ENCODE assay signal across 8 mouse cellular contexts in genomic region chr4:43024673-43025072, GRCm38 (mm10). TPM values are rescaled to one million over a fixed set of nuclear protein-coding genes. Genes with fewer than 3 reads are reported as not detected.
A peak's percentile ranks its signal among the peaks of the same experiment; 100 is the strongest.
DNase-seq lines count a peak whose midpoint lies in the region; ATAC-seq lines count a peak whose summit lies in the region.

No protein-coding gene starts in this region.

- peaks cover 18% of the 10 kb centered on the region for H3K4me1 ChIP-seq in kidney, embryonic 15.5 days
- no peaks in the 10 kb centered on the region; the same call in 1 of the 2 replicates for H3K4me1 ChIP-seq in embryonic facial prominence, embryonic 11.5 days (ENCODE audit: control insufficient read depth, insufficient read depth, low read length)
- peaks cover 13% of the 10 kb centered on the region for H3K4me1 ChIP-seq in hindbrain, embryonic 14.5 days (replicated peaks; ENCODE audit: control insufficient read depth, insufficient read depth, low read length)
- H3K4me1 ChIP-seq in midbrain, embryonic 14.5 days (ENCODE audit: control insufficient read depth, insufficient read depth, low read length) = peaks cover 13% of the 10 kb centered on the region

- no peaks in the 10 kb centered on the region for H3K27me3 ChIP-seq in kidney, embryonic 15.5 days
- H3K27me3 ChIP-seq in embryonic facial prominence, embryonic 11.5 days (ENCODE audit: control insufficient read depth, insufficient read depth, low read length) = no peaks in the 10 kb centered on the region
- no peaks in the 10 kb centered on the region for H3K27me3 ChIP-seq in hindbrain, embryonic 14.5 days (ENCODE audit: control insufficient read depth, insufficient read depth, low read length)
- no peaks in the 10 kb centered on the region for H3K27me3 ChIP-seq in midbrain, embryonic 14.5 days (ENCODE audit: control insufficient read depth, insufficient read depth, low read length)

- H3K27ac ChIP-seq in kidney, embryonic 15.5 days = peak overlapping the region; percentile 94; the same call in 1 of the 2 replicates
- H3K27ac ChIP-seq in embryonic facial prominence, embryonic 11.5 days (replicated peaks; ENCODE audit: low read depth, low read length) = no peak overlapping the region
- H3K27ac ChIP-seq in hindbrain, embryonic 14.5 days = peak overlapping the region; percentile 88; the same call in 1 of the 2 replicates
- peak overlapping the region; percentile 90 for H3K27ac ChIP-seq in midbrain, embryonic 14.5 days (replicated peaks; ENCODE audit: low read depth, low read length)

- ATAC-seq in kidney, embryonic 15.5 days (replicated peaks; ENCODE audit: low FRiP score) = no peak
- no peak for ATAC-seq in embryonic facial prominence, embryonic 11.5 days (replicated peaks; ENCODE audit: insufficient number of reproducible peaks, low FRiP score, low TSS enrichment, low read depth)
- no peak for ATAC-seq in hindbrain, embryonic 14.5 days (ENCODE audit: low FRiP score)
- ATAC-seq in midbrain, embryonic 14.5 days (ENCODE audit: low FRiP score, low TSS enrichment) = no peak

- H3K9me3 ChIP-seq in kidney, embryonic 15.5 days (replicated peaks) = no peaks in the 10 kb centered on the region
- H3K9me3 ChIP-seq in embryonic facial prominence, embryonic 11.5 days (replicated peaks; ENCODE audit: control insufficient read depth, low read length) = no peaks in the 10 kb centered on the region
- H3K9me3 ChIP-seq in hindbrain, embryonic 14.5 days (ENCODE audit: control insufficient read depth, low read length) = no peaks in the 10 kb centered on the region
- no peaks in the 10 kb centered on the region for H3K9me3 ChIP-seq in midbrain, embryonic 14.5 days (ENCODE audit: control insufficient read depth, low read length)

- peaks cover 72% of the 10 kb centered on the region for H3K36me3 ChIP-seq in kidney, embryonic 15.5 days
- peaks cover 6% of the 10 kb centered on the region for H3K36me3 ChIP-seq in embryonic facial prominence, embryonic 11.5 days (replicated peaks; ENCODE audit: control insufficient read depth, insufficient read depth, low read depth, low read length)
- H3K36me3 ChIP-seq in hindbrain, embryonic 14.5 days (replicated peaks; ENCODE audit: control insufficient read depth, insufficient read depth) = peaks cover 60% of the 10 kb centered on the region
- peaks cover 74% of the 10 kb centered on the region for H3K36me3 ChIP-seq in midbrain, embryonic 14.5 days (ENCODE audit: control insufficient read depth, insufficient read depth, low read length)

- peak overlapping the region; percentile 65 for H3K9ac ChIP-seq in kidney, embryonic 15.5 days
- peak overlapping the region; percentile 64 for H3K9ac ChIP-seq in embryonic facial prominence, embryonic 11.5 days (replicated peaks; ENCODE audit: low read length)
- H3K9ac ChIP-seq in hindbrain, embryonic 14.5 days = peak overlapping the region; percentile 59
- H3K9ac ChIP-seq in midbrain, embryonic 14.5 days (replicated peaks; ENCODE audit: low read length) = peak overlapping the region; percentile 58

- DNase-seq in kidney, postnatal 10 days = no peak
- no peak for DNase-seq in embryonic facial prominence, embryonic 11.5 days (ENCODE audit: low spot score)
- DNase-seq in hindbrain, embryonic 14.5 days (ENCODE audit: low spot score) = no peak
- DNase-seq in midbrain, embryonic 14.5 days = no peak
- DNase-seq in gastrocnemius, postnatal 4 days (ENCODE audit: low spot score in 2 of 2) = no peak
- no peak for DNase-seq in retina, embryonic 14.5 days (ENCODE audit: low spot score)
- DNase-seq in adrenal gland, postnatal 25 days = no peak

- H3K4me3 ChIP-seq in kidney, embryonic 15.5 days (replicated peaks) = peak overlapping the region; percentile 53
- peak overlapping the region; percentile 65 for H3K4me3 ChIP-seq in embryonic facial prominence, embryonic 11.5 days (ENCODE audit: low read depth, low read length)
- H3K4me3 ChIP-seq in hindbrain, embryonic 14.5 days (replicated peaks; ENCODE audit: low read length) = peak overlapping the region; percentile 52
- H3K4me3 ChIP-seq in midbrain, embryonic 14.5 days (replicated peaks; ENCODE audit: low read depth, low read length) = peak overlapping the region; percentile 58

- peak overlapping the region; percentile 86 for H3K4me2 ChIP-seq in kidney, embryonic 15.5 days
- peak overlapping the region; percentile 67 for H3K4me2 ChIP-seq in embryonic facial prominence, embryonic 11.5 days (ENCODE audit: low read depth, low read length)
- peak overlapping the region; percentile 63 for H3K4me2 ChIP-seq in hindbrain, embryonic 14.5 days (replicated peaks)
- H3K4me2 ChIP-seq in midbrain, embryonic 14.5 days (ENCODE audit: low read length) = peak overlapping the region; percentile 63

- 77% methylated on average over 14 of the region's 14 CpGs for WGBS in kidney, embryonic 15.5 days
- 88% methylated on average over 14 of the region's 14 CpGs for WGBS in embryonic facial prominence, embryonic 11.5 days
- WGBS in hindbrain, embryonic 14.5 days = 81% methylated on average over 14 of the region's 14 CpGs
- WGBS in midbrain, embryonic 14.5 days = 85% methylated on average over 14 of the region's 14 CpGs

RNA-seq across cellular contexts. Expression of gene Pigo, which starts 0.9 kb away (rescaled TPM):
- 23.5 and 27.6 TPM in 2 replicates for polyA plus RNA-seq in kidney, embryonic 15.5 days (2015; fragmentation: Nextera tagmentation; extraction: Ambion mirVana)
- polyA plus RNA-seq in embryonic facial prominence, embryonic 11.5 days (2014; fragmentation: Nextera tagmentation; extraction: Ambion mirVana) = 17.3 and 18.8 TPM in 2 replicates
- polyA plus RNA-seq in hindbrain, embryonic 14.5 days (2014; fragmentation: Nextera tagmentation; extraction: Ambion mirVana) = 24.2 and 27.1 TPM in 2 replicates
- polyA plus RNA-seq in midbrain, embryonic 14.5 days (2014; fragmentation: Nextera tagmentation; extraction: Ambion mirVana) = 23.3 and 26.4 TPM in 2 replicates
- 10 to 100 TPM; 10.7 to 10.8 TPM for total RNA-seq in gastrocnemius, postnatal 4 days (2021)
- total RNA-seq in adrenal gland, postnatal 25 days (2021) = 26.1 and 27.5 TPM in 2 replicates

RNA-seq across cellular contexts. Expression of gene Stoml2, which starts 6.8 kb away (rescaled TPM):
- polyA plus RNA-seq in kidney, embryonic 15.5 days (2015; fragmentation: Nextera tagmentation; extraction: Ambion mirVana) = 346 and 352 TPM in 2 replicates
- polyA plus RNA-seq in embryonic facial prominence, embryonic 11.5 days (2014; fragmentation: Nextera tagmentation; extraction: Ambion mirVana) = 410 TPM in 2 replicates
- polyA plus RNA-seq in hindbrain, embryonic 14.5 days (2014; fragmentation: Nextera tagmentation; extraction: Ambion mirVana) = 215 and 231 TPM in 2 replicates
- polyA plus RNA-seq in midbrain, embryonic 14.5 days (2014; fragmentation: Nextera tagmentation; extraction: Ambion mirVana) = 219 and 222 TPM in 2 replicates
- 100 to 1,000 TPM in 1 of 2 experiments, 10 to 100 TPM in 1; 94.7 to 103 TPM for total RNA-seq in gastrocnemius, postnatal 4 days (2021)
- total RNA-seq in adrenal gland, postnatal 25 days (2021) = 227 and 270 TPM in 2 replicates

RNA-seq across cellular contexts. Expression of gene Fancg, which starts 14.4 kb away (rescaled TPM):
- 15.2 and 17.2 TPM in 2 replicates for polyA plus RNA-seq in kidney, embryonic 15.5 days (2015; fragmentation: Nextera tagmentation; extraction: Ambion mirVana)
- polyA plus RNA-seq in embryonic facial prominence, embryonic 11.5 days (2014; fragmentation: Nextera tagmentation; extraction: Ambion mirVana) = 19.7 and 22.7 TPM in 2 replicates
- polyA plus RNA-seq in hindbrain, embryonic 14.5 days (2014; fragmentation: Nextera tagmentation; extraction: Ambion mirVana) = 15.6 and 20.1 TPM in 2 replicates
- 17.4 and 20.4 TPM in 2 replicates for polyA plus RNA-seq in midbrain, embryonic 14.5 days (2014; fragmentation: Nextera tagmentation; extraction: Ambion mirVana)
- total RNA-seq in gastrocnemius, postnatal 4 days (2021) = 1 to 10 TPM; 5.5 to 8.7 TPM
- 15.7 and 20.9 TPM in 2 replicates for total RNA-seq in adrenal gland, postnatal 25 days (2021)

RNA-seq across cellular contexts. Expression of gene Fam214b, which starts 21.3 kb away (rescaled TPM):
- polyA plus RNA-seq in kidney, embryonic 15.5 days (2015; fragmentation: Nextera tagmentation; extraction: Ambion mirVana) = 10.8 and 11.8 TPM in 2 replicates
- polyA plus RNA-seq in embryonic facial prominence, embryonic 11.5 days (2014; fragmentation: Nextera tagmentation; extraction: Ambion mirVana) = 8.7 and 9.6 TPM in 2 replicates
- 22.6 and 22.9 TPM in 2 replicates for polyA plus RNA-seq in hindbrain, embryonic 14.5 days (2014; fragmentation: Nextera tagmentation; extraction: Ambion mirVana)
- 32.5 and 35.4 TPM in 2 replicates for polyA plus RNA-seq in midbrain, embryonic 14.5 days (2014; fragmentation: Nextera tagmentation; extraction: Ambion mirVana)
- 10 to 100 TPM; 20.6 to 25.1 TPM for total RNA-seq in gastrocnemius, postnatal 4 days (2021)
- 58.7 and 63.6 TPM in 2 replicates for total RNA-seq in adrenal gland, postnatal 25 days (2021)

RNA-seq across cellular contexts. Expression of gene Vcp, which starts 24.4 kb away (rescaled TPM):
- 547 and 571 TPM in 2 replicates for polyA plus RNA-seq in kidney, embryonic 15.5 days (2015; fragmentation: Nextera tagmentation; extraction: Ambion mirVana)
- polyA plus RNA-seq in embryonic facial prominence, embryonic 11.5 days (2014; fragmentation: Nextera tagmentation; extraction: Ambion mirVana) = 686 and 688 TPM in 2 replicates
- 470 and 518 TPM in 2 replicates for polyA plus RNA-seq in hindbrain, embryonic 14.5 days (2014; fragmentation: Nextera tagmentation; extraction: Ambion mirVana)
- polyA plus RNA-seq in midbrain, embryonic 14.5 days (2014; fragmentation: Nextera tagmentation; extraction: Ambion mirVana) = 378 and 531 TPM in 2 replicates
- total RNA-seq in gastrocnemius, postnatal 4 days (2021) = 100 to 1,000 TPM; 292 to 313 TPM
- total RNA-seq in adrenal gland, postnatal 25 days (2021) = 299 and 392 TPM in 2 replicates
